Mouse (Mus musculus): ENCODE data around the gene Ppox.
A peak's percentile ranks its signal among the peaks of the same experiment; 100 is the strongest.
"Not testable (repeated sequence)": the region's sequence is repeated elsewhere in the genome, so short reads cannot be mapped to it uniquely, and the experiment has no call there.

The Ppox gene

DNA sequence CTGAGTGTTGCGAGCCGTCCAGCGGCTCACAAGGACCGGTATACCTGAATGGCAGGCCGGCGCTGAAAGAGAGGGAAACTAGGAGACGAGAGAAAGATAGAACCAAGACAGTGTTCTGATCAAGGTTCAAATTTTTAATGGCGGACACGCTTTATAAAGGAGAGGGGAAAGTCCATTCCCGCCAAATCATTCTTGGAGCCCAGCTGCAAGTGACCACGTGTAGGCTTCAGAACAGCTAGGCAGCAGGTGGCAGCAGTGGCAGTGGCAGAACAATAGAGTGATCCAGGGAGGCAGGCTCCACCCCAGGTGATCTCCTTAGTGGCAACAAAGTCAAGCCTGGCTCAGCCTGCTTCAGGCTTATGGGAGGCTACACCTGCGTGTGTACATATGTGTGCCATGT lies 39.0 kb downstream of the Ppox start:
- DNase-seq (ENCODE audit: low spot score), result not testable (repeated sequence)

DNA sequence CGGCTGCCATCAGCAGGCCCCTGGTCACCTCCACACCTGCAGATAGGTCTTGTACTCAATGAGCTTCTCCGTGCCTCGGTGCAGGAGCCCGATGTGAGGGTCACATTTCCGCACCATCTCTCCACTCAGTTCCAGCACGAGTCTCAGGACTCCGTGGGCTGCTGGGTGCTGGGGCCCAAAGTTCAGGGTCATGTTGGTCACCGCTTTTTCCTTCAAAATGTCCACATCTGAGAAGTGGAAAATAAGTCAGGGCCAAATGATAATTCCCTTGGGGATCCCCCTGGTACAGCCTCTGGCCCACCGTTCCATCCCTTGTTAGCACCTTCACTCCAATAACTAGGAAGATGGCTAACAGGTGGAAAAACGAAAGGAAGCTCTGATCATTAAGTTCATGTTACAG lies 40.1 kb downstream of the Ppox start:
- DNase-seq (ENCODE audit: low spot score), result no peak

DNA sequence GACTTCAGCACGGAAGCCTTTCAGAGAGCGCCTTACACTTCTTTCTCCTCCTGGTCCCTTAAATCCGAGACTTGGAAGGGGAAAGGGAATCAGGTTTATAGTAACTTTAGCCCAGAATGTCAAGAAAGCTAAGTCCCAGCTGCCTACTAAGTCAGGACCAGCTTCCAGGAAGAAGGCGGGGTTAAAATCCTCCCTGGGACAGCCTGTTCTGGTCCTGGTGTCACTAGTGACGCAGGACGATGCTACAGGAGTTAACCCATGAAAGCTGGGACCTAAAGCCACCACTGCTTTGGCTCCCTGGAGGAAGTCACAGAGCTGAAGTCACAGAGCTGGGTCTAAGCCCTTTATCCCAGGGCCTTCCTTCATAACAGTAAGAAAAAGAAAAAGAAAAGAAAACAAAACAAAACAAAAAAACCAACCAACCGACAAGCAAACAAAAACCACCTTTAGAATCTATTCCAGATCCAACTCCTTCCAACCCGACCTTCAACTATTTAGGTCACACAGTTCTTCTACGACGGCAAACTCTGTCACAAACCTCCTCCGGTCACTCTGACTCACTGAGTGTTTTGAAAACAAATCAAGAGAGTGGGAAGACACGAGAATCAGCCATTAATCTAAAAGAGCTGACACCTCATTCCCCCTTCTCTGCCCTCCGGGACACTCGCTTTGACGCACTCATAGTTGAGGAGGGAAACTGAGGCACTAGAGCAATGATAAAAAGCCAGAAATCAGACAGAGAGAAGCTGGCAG lies 40.8 kb downstream of the Ppox start:
- no peak for DNase-seq (ENCODE audit: low spot score)

DNA sequence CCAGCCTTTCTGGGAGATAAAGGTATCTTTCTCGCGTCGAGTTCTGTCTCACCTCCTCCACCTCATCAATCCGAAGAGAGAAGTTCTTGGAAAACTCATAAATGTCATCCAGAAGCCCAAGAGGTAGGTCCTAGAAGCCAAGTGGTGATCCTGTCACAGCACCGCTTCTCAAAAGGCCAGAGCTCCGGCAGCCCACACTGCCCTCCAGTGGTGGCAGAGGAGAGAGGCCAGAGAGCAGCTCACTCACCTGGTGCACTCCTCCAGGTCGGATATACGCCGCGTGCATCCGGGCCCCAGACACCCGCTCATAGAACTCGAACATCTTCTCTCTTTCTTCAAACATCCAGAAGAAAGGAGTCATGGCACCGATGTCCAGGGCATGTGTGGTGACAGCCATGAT lies 42.5 kb downstream of the Ppox start:
- peak; percentile 62 for DNase-seq (ENCODE audit: low spot score)

DNA sequence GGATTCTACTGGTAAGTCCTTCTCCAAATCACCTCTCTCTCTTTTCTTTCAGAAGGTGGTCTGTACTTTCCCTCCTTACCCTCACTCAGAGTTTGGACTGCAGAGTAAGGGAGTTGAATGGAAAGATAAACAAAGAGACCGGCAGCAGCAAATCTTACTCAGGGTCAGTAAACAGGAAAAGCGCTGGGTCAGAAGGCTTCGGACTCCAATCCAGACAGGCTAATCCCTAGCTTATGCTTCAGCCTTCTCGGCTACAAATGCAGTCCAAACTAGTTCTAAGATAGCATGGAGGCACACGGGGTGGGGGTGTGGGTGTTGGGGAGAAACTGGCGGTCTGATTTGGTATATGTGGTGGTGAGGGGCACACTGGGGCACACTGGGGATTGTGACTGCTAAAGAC lies 43.5 kb downstream of the Ppox start:
- DNase-seq (ENCODE audit: low spot score), result no peak

DNA sequence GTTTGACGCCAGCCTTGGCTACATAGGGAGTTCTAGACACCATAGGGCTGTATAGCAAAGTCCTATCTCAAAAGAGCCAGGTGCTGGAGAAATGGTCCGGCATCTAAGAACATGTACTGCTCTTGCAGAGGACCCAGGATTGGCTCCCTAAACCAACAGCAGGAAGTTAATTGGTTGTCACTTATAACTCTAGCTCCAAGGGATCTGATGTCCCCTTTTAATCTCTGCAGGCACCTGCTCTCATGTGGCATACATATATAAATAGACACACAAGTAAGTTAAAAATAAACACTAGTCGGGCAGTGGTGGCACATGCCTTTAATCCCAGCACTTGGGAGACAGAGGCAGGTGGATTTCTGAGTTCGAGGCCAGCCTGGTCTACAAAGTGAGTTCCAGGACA lies 45.2 kb downstream of the Ppox start:
- DNase-seq (ENCODE audit: low spot score), result no peak

DNA sequence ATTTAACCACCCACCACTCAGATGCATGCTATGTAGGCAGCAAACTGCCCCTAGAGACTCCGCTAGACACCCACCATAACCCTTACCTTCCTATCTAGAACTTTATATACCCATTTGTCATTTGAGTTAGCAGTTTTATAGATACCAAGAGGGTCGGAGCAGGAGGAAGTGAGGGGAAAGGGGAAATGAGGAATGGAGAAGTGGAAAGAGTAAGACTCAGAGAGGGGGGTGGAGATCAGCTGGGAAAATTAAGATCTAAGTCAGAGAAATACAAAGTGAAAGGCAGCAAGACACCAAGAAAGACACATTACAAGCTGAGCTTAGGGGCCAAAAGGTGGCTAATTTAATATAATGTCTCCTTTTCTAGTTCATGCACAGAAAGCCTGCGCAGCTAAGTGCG lies 46.4 kb downstream of the Ppox start:
- no peak for DNase-seq (ENCODE audit: low spot score)

DNA sequence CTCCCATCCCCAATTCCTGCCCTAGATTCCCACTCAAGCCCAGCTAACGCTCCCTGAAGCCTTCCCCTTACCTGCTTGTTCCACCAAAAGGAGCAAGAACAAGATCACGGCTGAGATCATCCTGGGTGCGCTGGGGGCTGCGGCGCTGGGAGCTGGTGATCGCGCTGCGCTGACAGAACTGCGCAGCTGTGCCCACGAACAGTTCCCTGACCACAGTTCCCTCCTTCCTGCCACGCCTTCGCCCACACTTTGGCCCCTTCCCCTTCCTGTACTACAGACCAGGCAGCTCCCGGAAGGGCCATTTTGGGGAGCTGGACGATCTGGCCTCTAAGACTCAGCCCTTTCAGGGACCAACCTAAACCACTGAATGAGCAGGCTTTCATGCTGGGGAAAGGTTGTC lies 46.9 kb downstream of the Ppox start, which contains the start of gene Fcer1g:
Gene Fcer1g (minus strand): TSS at position 240 of the 400 bp plus-strand sequence.
- DNase-seq (ENCODE audit: low spot score), result no peak

DNA sequence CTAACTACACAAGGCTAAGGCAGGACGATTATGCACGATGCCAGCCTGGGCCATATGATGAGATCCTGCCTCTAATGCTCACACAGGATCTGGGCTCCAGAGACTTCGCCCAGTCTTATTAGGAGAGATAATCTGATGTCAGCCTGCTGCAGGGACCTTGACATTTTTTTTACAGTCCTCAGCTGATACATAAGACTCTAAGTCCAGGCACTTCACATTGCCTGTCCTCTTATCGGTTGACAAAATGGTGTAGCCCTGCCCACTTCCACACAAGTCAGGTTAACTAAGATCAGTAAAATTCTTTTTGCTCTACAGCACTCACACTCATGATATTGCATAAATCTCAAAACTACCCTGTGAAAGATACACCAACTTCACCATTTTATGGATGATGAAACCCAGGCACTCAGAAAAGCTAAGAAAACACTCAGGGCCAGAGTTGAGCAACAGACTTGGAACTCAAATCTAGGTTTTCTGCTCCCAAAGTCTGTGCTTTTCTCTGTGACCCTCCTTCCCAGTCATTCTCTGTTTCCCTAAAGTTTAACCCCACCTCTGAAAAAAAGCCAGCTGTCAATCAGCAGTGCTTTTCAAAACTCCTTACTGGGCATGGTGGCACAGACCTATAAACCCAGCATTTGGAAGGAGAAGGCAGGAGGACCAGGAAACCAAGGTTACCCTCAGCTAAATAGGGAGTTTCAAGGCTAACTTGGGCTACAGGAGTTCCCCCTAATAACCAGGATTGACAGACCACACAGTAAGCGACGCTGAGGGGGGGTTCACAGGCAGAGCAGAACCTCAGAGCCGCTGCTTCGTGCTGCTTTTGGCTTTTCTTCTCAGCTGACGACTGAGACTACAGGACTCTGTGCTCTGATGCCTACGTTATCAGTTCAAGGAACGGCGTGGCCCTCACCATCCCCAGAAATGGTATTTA lies 47.9 kb downstream of the Ppox start:
- peak; percentile 89 for DNase-seq (ENCODE audit: low spot score)

DNA sequence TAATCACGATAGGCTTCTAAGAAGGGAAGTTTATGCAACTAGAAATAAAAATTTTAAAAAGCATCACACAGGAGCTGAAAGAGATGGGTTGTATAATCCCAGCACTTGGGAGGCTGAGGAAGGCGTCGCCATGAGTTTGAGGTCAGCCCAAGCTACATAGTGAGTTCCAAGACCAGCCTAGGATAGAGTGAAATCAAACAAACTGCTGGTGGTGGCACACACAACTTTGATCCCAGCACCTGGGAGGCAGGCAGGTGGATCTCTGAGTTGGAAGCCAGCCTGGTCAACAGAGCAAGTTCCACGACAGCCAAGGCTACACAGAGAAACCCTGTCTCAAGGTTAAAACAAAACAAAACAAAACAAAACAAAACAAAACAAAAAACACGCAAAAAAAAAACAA lies 48.6 kb downstream of the Ppox start:
- no peak for DNase-seq (ENCODE audit: low spot score)

DNA sequence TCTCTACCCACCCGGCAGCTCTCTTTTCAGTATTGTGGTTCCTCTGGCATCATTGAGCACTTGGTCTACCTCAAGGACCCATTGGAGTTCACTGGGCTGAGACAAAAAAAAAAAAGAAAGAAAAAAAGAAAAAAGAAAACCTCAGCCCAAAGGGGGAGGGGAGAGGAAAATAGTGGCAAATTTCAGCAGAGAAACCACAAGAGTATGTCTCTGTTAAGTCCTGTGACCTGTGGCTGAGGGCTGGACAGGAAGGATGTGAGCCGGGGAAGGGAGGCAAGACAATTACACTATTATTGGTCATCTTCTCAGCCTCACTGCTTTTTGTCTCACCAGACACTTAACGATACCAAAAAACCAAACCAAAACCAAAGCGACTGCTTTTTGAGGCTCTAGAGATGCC lies 49.1 kb downstream of the Ppox start:
- DNase-seq (ENCODE audit: low spot score), result no peak

DNA sequence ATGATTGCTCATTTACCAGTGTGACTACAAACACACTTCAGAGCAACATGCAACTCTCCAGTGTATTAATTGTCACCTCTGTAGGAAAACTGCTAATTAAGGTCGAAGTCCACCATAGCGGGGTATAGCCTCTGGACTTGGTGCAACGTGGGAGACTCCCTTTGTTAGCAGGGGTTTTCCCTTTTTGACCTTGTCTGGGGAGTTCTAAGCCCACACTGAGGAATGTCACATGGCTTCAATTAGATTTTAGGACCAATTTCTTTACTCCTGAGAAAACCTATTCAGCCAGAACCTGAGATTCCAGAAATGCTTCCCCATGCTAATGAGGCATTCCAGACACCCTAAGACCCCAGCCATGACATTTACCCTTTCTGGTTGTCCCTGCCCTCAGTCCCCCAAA lies 50.8 kb downstream of the Ppox start:
- no peak for DNase-seq (ENCODE audit: low spot score)

DNA sequence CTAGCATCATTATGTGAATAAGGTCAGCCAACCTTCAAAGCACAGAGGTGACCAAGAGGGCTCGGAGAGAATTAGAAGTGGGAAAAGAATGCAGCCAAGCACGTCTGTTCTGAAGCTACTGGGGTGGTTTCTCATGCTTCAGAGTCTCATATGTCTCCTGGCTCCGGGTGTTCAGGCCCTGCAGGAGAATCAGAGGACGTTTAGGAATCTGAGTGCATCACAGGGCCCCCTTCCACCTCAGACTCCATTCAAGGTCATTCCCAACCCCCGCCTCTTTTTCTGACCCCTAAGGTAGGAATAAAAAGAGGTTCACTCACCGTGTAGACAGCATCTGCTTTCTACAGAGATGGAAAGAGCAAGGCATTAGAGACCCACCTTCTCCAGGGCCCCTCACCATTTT lies 51.2 kb downstream of the Ppox start:
- DNase-seq (ENCODE audit: low spot score), result no peak

DNA sequence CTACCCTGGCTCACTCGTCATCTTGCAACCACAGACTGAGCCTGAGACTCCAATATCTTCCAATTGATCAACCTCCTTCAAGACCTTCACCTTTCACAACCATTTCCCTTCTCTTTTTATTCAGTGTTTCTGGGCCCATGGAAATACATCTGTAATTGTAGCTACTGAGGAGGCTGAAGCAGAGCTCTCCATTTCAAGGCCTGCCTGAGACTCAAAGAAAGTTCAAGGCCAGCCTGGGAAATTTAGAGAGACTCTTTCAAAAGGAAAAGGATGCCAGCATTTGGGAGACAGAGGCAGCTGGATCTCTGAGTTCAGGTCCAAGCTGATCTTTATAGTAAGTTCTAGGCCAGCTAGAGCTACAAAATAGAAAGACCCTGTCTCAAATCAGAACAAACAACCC lies 53.1 kb downstream of the Ppox start:
- no peak for DNase-seq (ENCODE audit: low spot score)

DNA sequence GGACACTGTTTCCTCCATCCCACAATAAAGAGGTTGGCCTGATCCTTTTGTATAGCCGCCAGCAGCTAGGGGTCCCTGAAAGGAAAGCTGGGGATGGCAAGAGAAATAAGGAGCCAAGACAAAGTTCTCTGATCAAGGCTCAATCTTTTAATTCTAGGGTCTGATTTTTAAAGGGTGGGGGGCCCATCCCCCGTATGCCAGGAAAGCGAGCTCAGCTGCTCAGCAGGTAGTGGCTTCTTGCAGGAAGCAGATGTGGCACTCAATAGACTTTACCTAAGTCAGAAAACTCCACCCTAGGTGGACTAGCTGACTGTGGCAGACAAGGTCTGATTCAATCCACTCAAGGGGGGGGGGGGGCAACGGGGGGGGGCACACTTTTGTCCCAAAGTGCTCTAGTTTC lies 54.2 kb downstream of the Ppox start:
- no peak for DNase-seq (ENCODE audit: low spot score)
